Mouse (Mus musculus): ENCODE data around the gene Taf9. TPM values are rescaled to one million over a fixed set of nuclear protein-coding genes. Genes with fewer than 3 reads are reported as not detected.

Gene Taf9
- 8.3 TPM for polyA plus RNA-seq (2017; shearing (Covaris generic))

GRCm38 (mm10) chr13:100651439-100652186 is at the start of gene Taf9:
Gene Taf9, plus strand, starts transcription at chr13:100651579.

GRCm38 (mm10) chr13:100616181-100617087 is 34.9 kb upstream of the Taf9 start, which contains the start of gene Marveld2:
Gene Marveld2, minus strand, starts transcription at chr13:100616971.

DNA sequence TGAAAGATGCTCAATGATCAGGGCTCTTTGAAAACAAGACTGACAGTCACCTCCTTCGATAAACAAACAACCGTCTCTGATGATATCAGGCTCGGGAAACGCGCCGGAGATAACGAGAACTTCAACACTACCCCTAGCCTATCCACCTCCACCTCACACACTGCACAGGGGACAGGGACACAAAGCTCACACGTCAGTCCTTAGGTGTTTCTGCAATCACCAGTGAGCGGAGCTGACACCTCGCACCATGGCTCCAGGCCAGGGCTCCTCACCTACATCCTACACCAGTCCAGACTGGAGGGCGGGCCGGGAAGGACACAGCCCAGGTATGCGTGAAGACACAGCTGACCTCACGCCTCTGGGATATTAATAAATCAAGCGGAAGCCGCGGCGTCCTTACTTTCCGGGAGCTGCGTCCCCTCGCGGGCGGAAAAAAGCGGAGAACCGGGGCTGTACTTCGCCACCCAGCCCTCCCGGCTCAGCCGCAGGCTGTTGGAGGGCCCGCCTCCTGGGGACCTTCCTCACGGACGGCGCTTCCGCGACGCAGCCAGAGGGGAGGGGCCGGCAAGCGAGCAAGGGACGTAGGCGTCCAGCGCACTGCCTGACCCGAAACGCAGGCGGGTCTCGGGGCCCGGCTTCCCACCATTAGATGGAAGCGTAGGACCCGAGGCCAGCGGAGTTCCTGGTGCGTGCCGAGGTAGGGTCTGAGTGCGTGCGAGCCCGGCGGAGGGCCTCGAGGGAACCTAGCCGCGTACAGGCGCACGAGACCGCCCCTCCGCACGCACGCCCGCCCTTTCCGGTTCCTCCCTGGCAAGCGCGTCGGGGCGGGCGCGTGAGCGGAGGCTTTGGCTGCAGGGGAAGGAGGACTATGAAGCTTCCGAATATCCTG is 585 bp upstream of the Taf9 start, which contains the start of the genes Ak6 and Rad17:
Gene Ak6, plus strand, starts transcription at position 430 of the 889 bp plus-strand sequence.
Gene Rad17, minus strand, starts transcription at position 502 of the 889 bp plus-strand sequence.

GRCm38 (mm10) chr13:100669291-100670022 is 18.1 kb downstream of the Taf9 start, which contains the start of gene Ccdc125:
Gene Ccdc125, plus strand, starts transcription at chr13:100669717.

Other genes starting within 250 kb of the Taf9 start
- gene Naip1, start 198.7 kb upstream of the Taf9 start, polyA plus RNA-seq (2017; shearing (Covaris generic)): 0.10 TPM
- gene Gtf2h2, start 159.0 kb upstream of the Taf9 start, polyA plus RNA-seq (2017; shearing (Covaris generic)): 58.4 TPM
- gene Ocln, start 98.9 kb upstream of the Taf9 start, polyA plus RNA-seq (2017; shearing (Covaris generic)): 1.7 TPM
- 9.2 TPM for gene Marveld2, start 34.6 kb upstream of the Taf9 start, polyA plus RNA-seq (2017; shearing (Covaris generic))
- 134 TPM for gene Ak6, start 600 bp upstream of the Taf9 start, polyA plus RNA-seq (2017; shearing (Covaris generic))
- gene Rad17, start 528 bp upstream of the Taf9 start, polyA plus RNA-seq (2017; shearing (Covaris generic)): 28.7 TPM
- 27.9 TPM for gene Ccdc125, start 18.1 kb downstream of the Taf9 start, polyA plus RNA-seq (2017; shearing (Covaris generic))
- 99.6 TPM for gene Cdk7, start 79.4 kb downstream of the Taf9 start, polyA plus RNA-seq (2017; shearing (Covaris generic))
- 103 TPM for gene Mrps36, start 93.1 kb downstream of the Taf9 start, polyA plus RNA-seq (2017; shearing (Covaris generic))
- 3.3 TPM for gene Cenph, start 124.3 kb downstream of the Taf9 start, polyA plus RNA-seq (2017; shearing (Covaris generic))
- gene Ccnb1, start 135.0 kb downstream of the Taf9 start, polyA plus RNA-seq (2017; shearing (Covaris generic)): 9.7 TPM
- gene Slc30a5, start 181.8 kb downstream of the Taf9 start, polyA plus RNA-seq (2017; shearing (Covaris generic)): 14.2 TPM

All from inflammation-experienced regulatory T-cells, adult 16 weeks (primary cell).